Comparison of ENCODE assay signal across 26 mouse cellular contexts in the genomic region with DNA sequence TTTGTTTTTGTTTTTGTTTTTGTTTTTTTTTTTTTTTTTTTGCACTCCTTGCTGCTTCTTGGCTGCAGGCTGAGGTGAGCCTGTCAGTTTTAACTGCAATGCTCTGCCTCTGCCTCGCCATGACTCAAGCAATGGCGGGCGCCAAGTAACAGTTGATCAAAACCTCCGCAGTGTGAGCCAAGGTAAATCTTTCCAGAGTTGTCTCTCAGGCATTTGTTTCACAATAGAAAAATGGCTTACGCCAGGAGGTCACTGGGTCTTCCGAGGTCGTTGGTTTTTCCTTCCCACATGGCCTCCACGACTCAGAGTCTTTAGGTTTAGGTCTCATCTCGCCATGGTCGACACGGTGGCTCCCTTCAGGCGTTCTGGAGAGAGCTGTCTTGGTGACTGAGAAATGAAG. TPM values are rescaled to one million over a fixed set of nuclear protein-coding genes. Genes with fewer than 3 reads are reported as not detected.
"Had no signal": no experiment of that assay in that cellular context is flagged by ENCODE, and none has a peak within 500 bp of the region (broad histone marks: within the 10 kb centered on the region; RNA-seq: fewer than 3 reads in every experiment).

No protein-coding gene starts in this region.

- H3K4me2 ChIP-seq: kidney, embryonic 15.5 days; liver, embryonic 11.5 days; lung, embryonic 15.5 days; midbrain, embryonic 13.5 days; neural tube, embryonic 13.5 days had no signal

- H3K4me1 ChIP-seq: lung, embryonic 15.5 days had no signal

- DNase-seq: kidney, adult 8-10 months; kidney, postnatal 10 days; kidney, postnatal 36 days; layer of hippocampus, postnatal 36 days; left cerebral cortex, postnatal 4 days; lung, adult 18-20 months; lung, postnatal 10 days; lung, postnatal 36 days; thymus, adult 18-20 months; thymus, postnatal 36 days had no signal

- H3K9ac ChIP-seq: kidney, embryonic 15.5 days; liver, embryonic 14.5 days; lung, embryonic 15.5 days; midbrain, embryonic 13.5 days; neural tube, embryonic 13.5 days had no signal

- H3K4me3 ChIP-seq: kidney, embryonic 15.5 days; left cerebral cortex, adult 2 months; lung, embryonic 15.5 days; megakaryocyte, embryonic 14.5 days; midbrain, embryonic 10.5 days; midbrain, embryonic 13.5 days; myocyte; neural tube, embryonic 13.5 days had no signal

- H3K36me3 ChIP-seq: kidney, embryonic 15.5 days; lung, embryonic 15.5 days; midbrain, embryonic 10.5 days; midbrain, embryonic 13.5 days; neural tube, embryonic 13.5 days had no signal

- H3K27me3 ChIP-seq: lung, embryonic 15.5 days; neural tube, embryonic 13.5 days had no signal

- H3K27ac ChIP-seq: kidney, embryonic 15.5 days; left cerebral cortex, adult 2 months; liver, embryonic 14.5 days; lung, embryonic 15.5 days; midbrain, embryonic 10.5 days; midbrain, embryonic 13.5 days; neural tube, embryonic 13.5 days had no signal

- H3K9me3 ChIP-seq: kidney, embryonic 15.5 days; lung, embryonic 15.5 days; megakaryocyte, embryonic 14.5 days; midbrain, embryonic 10.5 days; midbrain, embryonic 13.5 days; neural tube, embryonic 13.5 days had no signal

- ATAC-seq: midbrain, embryonic 13.5 days; midbrain, embryonic 16.5 days had no signal

RNA-seq across cellular contexts. Expression of gene Kcne1, which starts 6.0 kb away (rescaled TPM):
- polyA plus RNA-seq: liver, embryonic 11.5 days; liver, embryonic 14.5 days; midbrain, embryonic 13.5 days; midbrain, embryonic 16.5 days; myocyte; neural tube, embryonic 13.5 days; small intestine, adult 2 months; spleen, adult 2 months had no signal

RNA-seq across cellular contexts. Expression of gene Fam243, which starts 32.1 kb away (rescaled TPM):
- polyA plus RNA-seq: kidney, embryonic 15.5 days; limb, embryonic 14.5 days; liver, embryonic 11.5 days; lung, embryonic 15.5 days; midbrain, embryonic 13.5 days; midbrain, embryonic 16.5 days; myocyte; neural tube, embryonic 13.5 days; small intestine, adult 2 months; spleen, adult 2 months; stomach, embryonic 16.5 days; urinary bladder, adult 2 months had no signal
